ENCODE assay signal across 8 mouse cellular contexts in genomic region chr6:30459056-30459747, GRCm38 (mm10). TPM values are rescaled to one million over a fixed set of nuclear protein-coding genes. Genes with fewer than 3 reads are reported as not detected.
DNase-seq lines count a peak whose midpoint lies in the region; ATAC-seq and TF ChIP-seq lines count a peak whose summit lies in the region.

No protein-coding gene starts in this region.

- no peak for TF ChIP-seq POLR2A in thymus, adult 2 months (IDR thresholded peaks at IDR 0.05; ENCODE audit: control insufficient read depth, extremely low read depth, insufficient read depth, low read length, poor library complexity)
- no peak for TF ChIP-seq POLR2A in olfactory bulb, adult 2 months (IDR thresholded peaks at IDR 0.05; ENCODE audit: insufficient read depth, low read depth, low read length)

- no peaks in the 10 kb centered on the region; the same call in 1 of the 2 replicates for H3K27me3 ChIP-seq in thymus, adult 2 months (ENCODE audit: control insufficient read depth, insufficient read depth, low read length)
- no peaks in the 10 kb centered on the region for H3K27me3 ChIP-seq in intestine, embryonic 16.5 days (replicated peaks; ENCODE audit: control insufficient read depth, insufficient read depth, low read length)

- H3K27ac ChIP-seq in thymus, adult 2 months (ENCODE audit: control insufficient read depth, insufficient read depth, low read length) = no peak overlapping the region
- H3K27ac ChIP-seq in intestine, embryonic 16.5 days (ENCODE audit: low read length) = peak overlapping the region; percentile 71
- H3K27ac ChIP-seq in olfactory bulb, adult 2 months (ENCODE audit: insufficient read depth, low read depth, low read length) = peak overlapping the region; percentile 98

- H3K4me3 ChIP-seq in thymus, adult 2 months (ENCODE audit: control insufficient read depth, insufficient read depth, low read length) = peak overlapping the region; percentile 71; the same call in 1 of the 2 replicates
- H3K4me3 ChIP-seq in intestine, embryonic 16.5 days (ENCODE audit: low read length) = peak overlapping the region; percentile 55
- peak overlapping the region; percentile 52 for H3K4me3 ChIP-seq in olfactory bulb, adult 2 months (ENCODE audit: insufficient read depth, low read depth, low read length)

- no peak for ATAC-seq in intestine, embryonic 16.5 days

- peak; percentile 63 to 64 for DNase-seq in cerebellum, postnatal 10 days
- no peak for DNase-seq in cerebellum, postnatal 36 days
- DNase-seq in thymus, adult 2 months = no peak
- DNase-seq in thymus, postnatal 36 days = no peak
- no peak for DNase-seq in ovary, postnatal 36 days (ENCODE audit: low spot score)
- DNase-seq in thymus, postnatal 4 days = no peak

- 88% methylated on average over 16 of the region's 16 CpGs for WGBS in thymus, adult 2 months
- 72% methylated on average over 16 of the region's 16 CpGs for WGBS in intestine, embryonic 16.5 days
- 70% methylated on average over 16 of the region's 16 CpGs for WGBS in olfactory bulb, adult 2 months

- peaks cover 12% of the 10 kb centered on the region for H3K4me1 ChIP-seq in thymus, adult 2 months (replicated peaks; ENCODE audit: control insufficient read depth, insufficient read depth, low read length)
- H3K4me1 ChIP-seq in intestine, embryonic 16.5 days (ENCODE audit: control insufficient read depth, insufficient read depth, low read length) = peaks cover 31% of the 10 kb centered on the region
- peaks cover 23% of the 10 kb centered on the region for H3K4me1 ChIP-seq in olfactory bulb, adult 2 months (ENCODE audit: control insufficient read depth, insufficient read depth, low read length)

- no peak for TF ChIP-seq CTCF in thymus, adult 2 months (IDR thresholded peaks at IDR 0.05; ENCODE audit: borderline replicate concordance, control insufficient read depth, extremely low read depth, insufficient read depth, low read length, poor library complexity)
- TF ChIP-seq CTCF in olfactory bulb, adult 2 months (IDR thresholded peaks at IDR 0.05; ENCODE audit: insufficient read depth, low read depth, low read length) = no peak

- H3K9me3 ChIP-seq in intestine, embryonic 16.5 days (ENCODE audit: control insufficient read depth, low read length) = no peaks in the 10 kb centered on the region

- peak overlapping the region; percentile 79 for H3K9ac ChIP-seq in intestine, embryonic 16.5 days (ENCODE audit: low read depth, low read length)

- peak overlapping the region; percentile 90 for H3K4me2 ChIP-seq in intestine, embryonic 16.5 days (ENCODE audit: low read depth, low read length)

- H3K36me3 ChIP-seq in thymus, adult 2 months (ENCODE audit: control insufficient read depth, insufficient read depth, low read length) = no peaks in the 10 kb centered on the region
- H3K36me3 ChIP-seq in intestine, embryonic 16.5 days (ENCODE audit: control insufficient read depth, insufficient read depth, low read length) = peaks cover 7% of the 10 kb centered on the region; the same call in 1 of the 2 replicates

RNA-seq across cellular contexts. Expression of gene Tmem209, which starts 50.4 kb away (rescaled TPM):
- polyA plus RNA-seq in thymus, adult 2 months (2012; rRNA removed) = 79.5 and 80.2 TPM in 2 replicates
- 33.0 and 34.0 TPM in 2 replicates for polyA plus RNA-seq in intestine, embryonic 16.5 days (2015; fragmentation: Nextera tagmentation; extraction: Ambion mirVana)
- polyA plus RNA-seq in olfactory bulb, adult 2 months (2012; ENCODE audit: insufficient read depth, insufficient read length, low replicate concordance, missing spikeins) = not detected in 2 replicates

RNA-seq across cellular contexts. Expression of gene Ssmem1, which starts 50.4 kb away (rescaled TPM):
- polyA plus RNA-seq in thymus, adult 2 months (2012; rRNA removed) = not detected in 2 replicates
- not detected in 2 replicates for polyA plus RNA-seq in intestine, embryonic 16.5 days (2015; fragmentation: Nextera tagmentation; extraction: Ambion mirVana)
- not detected in 2 replicates for polyA plus RNA-seq in olfactory bulb, adult 2 months (2012; ENCODE audit: insufficient read depth, insufficient read length, low replicate concordance, missing spikeins)

RNA-seq across cellular contexts. Expression of gene Klhdc10, which starts 57.5 kb away (rescaled TPM):
- 25.5 and 29.7 TPM in 2 replicates for polyA plus RNA-seq in thymus, adult 2 months (2012; rRNA removed)
- polyA plus RNA-seq in intestine, embryonic 16.5 days (2015; fragmentation: Nextera tagmentation; extraction: Ambion mirVana) = 10.0 and 11.6 TPM in 2 replicates
- polyA plus RNA-seq in olfactory bulb, adult 2 months (2012; ENCODE audit: insufficient read depth, insufficient read length, low replicate concordance, missing spikeins) = not detected in 2 replicates

Comparison
In these comparisons a context has a peak if more than half of its experiments do, and no peak if none do; other contexts are left out.
1. DNase-seq: peak in cerebellum, postnatal 10 days (2 of 2); none in cerebellum, postnatal 36 days (0 of 2), thymus, adult 2 months (single experiment), thymus, postnatal 36 days (0 of 2), ovary, postnatal 36 days (single experiment) and thymus, postnatal 4 days (single experiment).
2. RNA of gene Tmem209, which starts 50.4 kb away (polyA plus RNA-seq): 79.5 to 80.2 TPM in thymus, adult 2 months and 33.0 to 34.0 TPM in intestine, embryonic 16.5 days; not detected in olfactory bulb, adult 2 months; every median in the first group is over 10 times any median in the second.
3. Peak in every context shown above with its lines, with median percentiles within 50 percentile points of each other: H3K4me3 ChIP-seq.